Mouse (Mus musculus): Measurements from ENCODE around the gene Alox15.

The Alox15 gene

DNA sequence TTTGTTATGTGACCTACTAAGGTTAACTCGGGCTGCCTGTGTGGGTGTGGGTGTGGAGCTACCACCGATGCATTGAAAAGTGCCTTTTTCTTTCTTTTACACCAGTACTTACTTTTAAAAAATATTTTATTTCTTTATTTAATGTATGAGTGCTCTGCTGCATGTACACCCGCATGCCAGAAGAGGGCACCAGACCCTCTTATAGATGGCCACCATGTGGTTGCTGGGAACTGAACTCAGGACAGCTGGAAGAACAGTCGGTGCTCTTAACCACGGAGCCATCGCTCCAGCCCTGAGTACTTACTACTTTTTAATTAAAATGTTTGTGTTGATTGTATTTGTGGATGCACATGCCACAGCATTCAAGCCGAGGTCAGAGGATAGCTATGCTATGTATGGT lies 38.0 kb downstream of the Alox15 start:
- no peak for DNase-seq (ENCODE audit: extremely low read depth, insufficient read length, low spot score)

DNA sequence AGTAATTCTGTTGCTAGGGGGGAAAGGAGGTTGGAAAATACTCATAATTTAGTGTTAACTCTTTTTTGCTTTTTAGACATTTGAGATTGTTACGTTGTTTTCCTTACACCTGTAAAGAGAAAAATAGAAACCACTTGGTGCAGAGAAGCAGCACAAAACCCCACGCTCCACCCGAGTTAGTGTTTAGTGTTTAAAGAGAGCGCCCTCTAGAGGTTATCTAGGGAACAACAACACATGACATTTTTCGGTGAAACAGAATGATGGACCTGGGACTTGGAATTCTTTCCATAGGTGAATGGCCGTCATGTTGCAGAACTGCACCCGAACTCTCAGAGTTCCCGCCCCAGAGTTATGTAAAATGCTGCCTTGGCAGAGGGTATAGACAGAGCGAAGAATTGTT lies 42.5 kb downstream of the Alox15 start:
- DNase-seq (ENCODE audit: extremely low read depth, insufficient read length, low spot score), result no peak

DNA sequence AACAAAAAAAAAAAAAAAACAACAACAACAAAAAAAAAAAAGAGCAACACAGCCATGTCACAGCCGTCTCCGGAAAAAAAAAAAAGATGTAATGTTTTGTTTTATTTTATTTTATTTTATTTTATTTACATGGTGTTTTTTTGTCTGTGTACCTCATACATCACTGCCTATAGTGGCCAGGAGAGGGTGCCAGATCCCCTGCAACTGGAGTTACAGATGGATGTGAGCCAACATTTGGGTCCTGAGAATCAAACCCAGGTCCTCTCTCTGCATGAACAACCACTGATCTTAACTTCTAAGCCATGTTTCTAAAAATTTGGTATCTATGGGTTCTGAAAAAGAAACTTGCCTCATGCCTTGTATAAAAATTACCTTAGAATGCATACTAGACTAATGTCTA lies 43.5 kb downstream of the Alox15 start:
- no peak for DNase-seq (ENCODE audit: extremely low read depth, insufficient read length, low spot score)

GRCm38 (mm10) chr11:70306159-70306558 lies 45.7 kb downstream of the Alox15 start:
- no peak for DNase-seq (ENCODE audit: extremely low read depth, insufficient read length, low spot score)

- DNase-seq (ENCODE audit: extremely low read depth, insufficient read length, low spot score), result no peak
Measured at GRCm38 (mm10) chr11:70302293-70302692, 49.5 kb downstream of the Alox15 start.

DNA sequence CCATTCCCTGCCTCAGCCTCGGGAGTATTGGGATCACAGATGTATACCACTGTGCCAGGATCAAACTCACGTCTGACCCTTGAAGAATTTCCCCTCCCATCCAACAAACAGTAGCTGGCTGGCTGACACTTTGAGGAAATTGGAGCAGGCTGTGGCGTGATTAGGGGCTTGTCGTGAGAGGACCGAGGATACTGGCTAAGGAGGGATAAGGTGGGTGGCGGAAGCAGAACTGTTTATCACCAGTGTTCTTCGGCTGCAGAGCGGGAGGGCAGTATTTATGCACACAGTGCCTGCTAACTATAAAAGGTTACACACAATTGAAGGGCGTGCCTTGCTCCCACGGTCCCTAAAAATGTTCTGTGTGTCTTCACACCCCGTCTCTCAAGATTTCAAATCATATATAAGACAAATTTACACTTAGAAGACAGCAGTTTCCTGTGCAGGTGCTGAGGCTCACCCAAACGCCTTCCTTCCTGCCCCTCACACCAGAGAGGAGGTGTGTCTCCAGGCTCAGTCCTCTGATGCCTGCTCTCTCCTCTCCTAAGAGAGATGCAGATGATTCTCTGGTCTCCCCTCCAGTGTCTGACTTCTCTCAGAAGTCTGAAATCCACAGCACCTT lies 53.9 kb downstream of the Alox15 start:
- no peak for DNase-seq (ENCODE audit: extremely low read depth, insufficient read length, low spot score)

DNA sequence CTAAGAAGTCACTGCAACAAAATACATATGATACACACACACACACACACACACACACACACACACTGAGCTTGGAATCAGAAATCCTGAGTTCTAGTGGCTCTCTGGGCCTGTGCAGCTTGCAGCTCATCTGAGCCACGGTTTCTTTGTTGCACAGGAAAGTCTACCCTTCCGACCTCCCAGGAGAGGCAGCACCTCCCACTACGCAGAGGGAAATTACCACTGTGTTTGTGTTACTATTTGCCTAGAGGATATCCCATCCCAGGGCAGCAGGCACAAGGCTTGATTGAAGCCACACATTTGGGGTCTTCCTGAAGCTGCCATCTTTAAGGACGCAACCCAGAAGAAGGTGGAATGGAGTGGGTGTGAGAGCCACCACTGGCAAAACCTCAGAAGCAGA lies 54.4 kb downstream of the Alox15 start:
- DNase-seq (ENCODE audit: extremely low read depth, insufficient read length, low spot score), result no peak

Data from 3134 (cell line).